Mouse (Mus musculus) forebrain, embryonic 10.5 days (tissue): ENCODE data around the gene Myadm. TPM values are rescaled to one million over a fixed set of nuclear protein-coding genes. Genes with fewer than 3 reads are reported as not detected.

Experiments
- DNase-seq: peaks from one replicate; pipeline ENCODE4 v3.0.0-alpha.2; 2017; ENCODE audit warnings: low spot score; ENCODE audit errors: extremely low spot score
- H3K27ac ChIP-seq: fragments of 300-500 bp; sonication (generic); 2 replicates; pipeline ENCODE4 v1.5.1; 2016; ENCODE audit warnings: mild to moderate bottlenecking
- H3K27me3 ChIP-seq: fragments of 300-500 bp; sonication (generic); 2 replicates; pipeline ENCODE4 v1.6.1; 2016; ENCODE audit warnings: mild to moderate bottlenecking; ENCODE audit not compliant: poor library complexity, severe bottlenecking
- H3K36me3 ChIP-seq: fragments of 300-500 bp; sonication (generic); replicated peaks from 2 replicates; pipeline ENCODE4 v1.6.1; 2016; ENCODE audit warnings: mild to moderate bottlenecking, moderate library complexity
- H3K4me1 ChIP-seq: fragments of 300-500 bp; sonication (generic); 2 replicates; pipeline ENCODE4 v1.6.1; 2016
- H3K4me3 ChIP-seq: fragments of 300-500 bp; sonication (generic); 2 replicates; pipeline ENCODE4 v1.5.1; 2016; ENCODE audit warnings: mild to moderate bottlenecking, moderate library complexity
- H3K9me3 ChIP-seq: fragments of 300-500 bp; sonication (generic); 2 replicates; pipeline ENCODE4 v1.6.1; 2016; ENCODE audit warnings: mild to moderate bottlenecking, moderate library complexity
- WGBS: fragments of 180-500 bp; shearing (Covaris S2); methylation state at CpG from one replicate; pipeline ENCODE4 v1.1.7; 2016; 5-methylcytosine and 5-hydroxymethylcytosine counted together
- polyA plus RNA-seq: library from polyadenylated mRNA; unstranded; fragments of >200 nt; fragmentation: Nextera tagmentation; extraction: Ambion mirVana; gene quantifications from 2 replicates; pipeline ENCODE4 v1.2.1, GENCODE M21; 2016

Gene Myadm
- polyA plus RNA-seq, 1 experiment from 2014 or later, result 20.9 TPM

DNA sequence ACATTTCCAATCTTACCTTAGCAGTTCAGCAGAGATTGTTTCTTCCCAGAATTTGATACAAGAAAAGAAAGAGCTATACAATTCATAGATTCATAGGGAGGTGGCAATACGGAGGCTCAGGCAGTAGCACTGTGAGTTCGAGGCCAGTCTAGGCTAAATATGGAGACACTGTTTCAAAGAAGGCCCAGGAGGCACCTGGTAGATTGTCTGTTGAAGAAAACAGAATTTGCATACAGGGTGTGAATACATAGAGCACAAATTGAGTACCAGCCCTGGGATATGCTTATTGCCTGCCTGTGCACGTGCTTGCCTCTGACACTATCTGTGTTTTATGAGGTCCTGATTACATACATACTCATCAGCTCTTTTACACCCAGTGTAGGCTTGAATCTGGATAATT lies 17.5 kb downstream of the Myadm start:
- DNase-seq, result no peak
- Histone ChIP-seq H3K27me3 (peaks cover 52% of the 10 kb centered on the region), H3K27ac (no peak overlapping the region), H3K9me3 (peaks cover 6% of the 10 kb centered on the region; the same call in 1 of the 2 replicates), H3K4me1 (peaks cover 38% of the 10 kb centered on the region), H3K36me3 (no peaks in the 10 kb centered on the region), H3K4me3 (no peak overlapping the region)
- WGBS, result 84% methylated on average over 3 of the region's 3 CpGs

DNA sequence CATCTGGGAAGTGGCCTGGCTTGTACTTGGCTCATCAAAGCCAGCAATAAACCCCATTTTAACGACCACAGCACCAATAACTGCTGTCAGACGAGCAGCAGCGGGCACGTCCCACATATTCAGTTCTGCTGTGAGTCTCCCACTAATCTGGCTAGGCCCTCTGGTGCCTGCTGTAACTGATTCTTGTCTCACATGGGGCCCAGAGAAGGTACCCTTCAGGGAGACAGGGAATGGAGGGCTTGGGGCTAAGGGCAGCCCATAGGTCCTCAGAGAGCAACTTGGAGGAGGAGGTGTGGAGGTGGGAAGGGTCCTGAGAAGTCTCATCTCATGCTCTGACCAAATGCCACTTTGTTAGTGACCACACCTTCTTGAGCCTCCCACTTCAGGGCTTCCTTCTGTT lies 19.8 kb downstream of the Myadm start:
- peaks cover 29% of the 10 kb centered on the region for H3K27me3 ChIP-seq
- no peak for DNase-seq
- H3K36me3 ChIP-seq, result no peaks in the 10 kb centered on the region
- H3K27ac ChIP-seq, result no peak overlapping the region
- peaks cover 6% of the 10 kb centered on the region; the same call in 1 of the 2 replicates for H3K9me3 ChIP-seq
- peaks cover 18% of the 10 kb centered on the region for H3K4me1 ChIP-seq
- 76% methylated on average over 4 of the region's 4 CpGs for WGBS
- no peak overlapping the region for H3K4me3 ChIP-seq

DNA sequence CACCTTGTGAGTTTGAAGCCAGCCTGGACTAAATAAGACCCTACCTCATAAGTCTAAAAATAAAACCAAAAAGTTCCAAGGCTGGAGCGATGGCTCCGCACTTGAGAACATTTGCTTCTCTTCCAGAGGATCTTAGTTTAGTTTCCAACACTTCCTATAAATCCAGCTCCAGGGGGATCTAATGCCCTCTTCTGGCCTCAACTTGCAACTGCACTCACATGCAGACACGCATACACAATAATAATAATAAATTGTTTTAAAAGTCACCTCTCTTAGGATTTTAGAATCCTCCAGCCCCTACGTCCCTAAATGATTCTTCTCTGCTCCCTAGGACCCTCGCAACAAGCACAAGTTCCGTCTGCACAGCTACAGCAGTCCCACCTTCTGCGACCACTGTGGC lies 21.4 kb downstream of the Myadm start:
- WGBS, result 95% methylated on average over 7 of the region's 7 CpGs
- DNase-seq, result no peak
- H3K4me3 ChIP-seq, result no peak overlapping the region

DNA sequence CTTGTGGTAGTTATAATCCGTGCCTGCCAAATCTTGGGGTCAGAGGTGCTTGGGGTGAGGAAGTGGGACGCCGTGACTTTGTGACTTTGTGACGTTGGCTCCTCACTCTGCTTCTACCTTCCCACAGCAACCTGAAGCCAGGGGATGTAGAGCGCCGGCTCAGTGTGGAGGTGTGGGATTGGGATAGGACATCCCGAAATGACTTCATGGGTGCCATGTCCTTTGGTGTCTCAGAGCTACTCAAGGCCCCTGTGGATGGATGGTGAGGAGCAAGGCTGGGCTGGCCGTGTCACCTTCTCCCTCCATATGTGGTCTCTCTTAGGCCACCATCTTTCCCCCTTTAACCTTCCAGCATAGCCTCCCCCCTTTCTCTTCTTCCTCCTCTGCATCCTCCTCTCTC lies 24.7 kb downstream of the Myadm start:
- DNase-seq, result no peak
- Histone ChIP-seq H3K4me1 (peaks cover 11% of the 10 kb centered on the region), H3K27ac (no peak overlapping the region), H3K9me3 (peaks cover 6% of the 10 kb centered on the region; the same call in 1 of the 2 replicates), H3K27me3 (no peaks in the 10 kb centered on the region), H3K4me3 (no peak overlapping the region), H3K36me3 (no peaks in the 10 kb centered on the region)
- WGBS, result 77% methylated on average over 8 of the region's 8 CpGs

More for the DNA sequence above, 21.4 kb downstream of the Myadm start:
- Histone ChIP-seq H3K9me3 (peaks cover 6% of the 10 kb centered on the region; the same call in 1 of the 2 replicates), H3K27me3 (peaks cover 13% of the 10 kb centered on the region), H3K27ac (no peak overlapping the region), H3K36me3 (no peaks in the 10 kb centered on the region), H3K4me1 (peaks cover 2% of the 10 kb centered on the region)

DNA sequence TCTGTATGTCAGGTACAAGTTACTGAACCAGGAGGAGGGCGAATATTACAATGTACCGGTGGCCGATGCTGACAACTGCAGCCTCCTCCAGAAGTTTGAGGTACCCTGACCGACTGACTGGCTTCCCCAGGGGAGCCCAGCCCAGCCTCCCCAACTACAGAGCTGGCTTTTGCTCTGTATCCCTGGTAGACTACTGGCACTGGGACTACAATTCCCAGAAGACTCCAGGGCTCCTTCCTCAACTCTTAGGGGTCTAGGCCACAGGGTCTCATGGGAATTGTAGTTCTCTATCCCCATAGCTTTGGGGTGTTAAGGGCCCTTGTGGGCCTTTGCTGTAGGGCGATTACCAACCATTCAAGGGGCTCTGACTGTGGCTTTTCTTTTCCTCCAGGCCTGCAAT lies 25.2 kb downstream of the Myadm start:
- 69% methylated on average over 5 of the region's 5 CpGs for WGBS
- H3K27me3 ChIP-seq, result peaks cover 4% of the 10 kb centered on the region; the same call in 1 of the 2 replicates
- no peaks in the 10 kb centered on the region for H3K36me3 ChIP-seq
- DNase-seq, result no peak
- H3K9me3 ChIP-seq, result peaks cover 6% of the 10 kb centered on the region; the same call in 1 of the 2 replicates
- no peak overlapping the region for H3K27ac ChIP-seq
- H3K4me3 ChIP-seq, result no peak overlapping the region
- H3K4me1 ChIP-seq, result peaks cover 14% of the 10 kb centered on the region

DNA sequence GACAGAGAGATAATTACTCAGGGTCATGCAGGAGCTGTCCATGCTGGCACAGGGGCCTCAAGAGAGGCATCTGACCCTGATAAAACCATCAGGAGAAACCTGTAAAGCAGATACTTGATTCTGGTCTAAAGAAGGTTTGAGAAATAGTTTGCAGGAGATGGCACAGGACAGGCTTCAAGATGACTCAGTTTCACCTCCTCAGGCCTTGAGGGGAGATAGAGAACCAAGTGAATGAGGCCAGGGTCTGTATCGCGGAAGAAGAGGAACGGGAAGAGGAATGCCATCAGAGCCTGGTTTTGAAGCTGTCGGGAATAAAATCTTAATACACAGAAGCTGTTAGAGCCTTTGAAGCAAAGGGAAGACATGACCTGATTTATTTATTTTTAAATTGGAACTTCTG lies 28.8 kb downstream of the Myadm start:
- Histone ChIP-seq H3K9me3 (no peaks in the 10 kb centered on the region), H3K4me3 (no peak overlapping the region), H3K36me3 (no peaks in the 10 kb centered on the region), H3K4me1 (peaks cover 14% of the 10 kb centered on the region), H3K27me3 (peaks cover 4% of the 10 kb centered on the region; the same call in 1 of the 2 replicates), H3K27ac (no peak overlapping the region)
- DNase-seq, result no peak
- WGBS, result 58% methylated on average over 4 of the region's 4 CpGs

DNA sequence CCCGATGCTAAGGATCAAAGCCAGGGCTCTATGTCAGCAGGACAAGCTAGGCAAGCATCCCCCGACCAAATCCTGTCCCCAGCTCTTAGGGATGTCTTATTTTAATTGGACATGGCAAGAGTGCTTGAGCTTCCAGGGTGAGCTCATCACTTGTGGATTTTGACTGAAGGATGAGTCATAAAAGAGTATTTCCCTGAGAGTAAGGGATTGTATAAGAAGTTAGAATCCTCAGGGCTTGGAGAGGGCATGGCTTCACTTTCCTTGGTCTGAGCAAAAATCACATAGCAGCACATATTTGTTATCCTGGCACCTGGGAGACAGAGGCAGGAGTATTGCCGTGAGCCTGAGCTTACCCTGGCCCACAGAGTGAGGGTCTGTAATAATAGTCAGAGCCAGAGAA lies 32.0 kb downstream of the Myadm start:
- no peak overlapping the region for H3K27ac ChIP-seq

DNA sequence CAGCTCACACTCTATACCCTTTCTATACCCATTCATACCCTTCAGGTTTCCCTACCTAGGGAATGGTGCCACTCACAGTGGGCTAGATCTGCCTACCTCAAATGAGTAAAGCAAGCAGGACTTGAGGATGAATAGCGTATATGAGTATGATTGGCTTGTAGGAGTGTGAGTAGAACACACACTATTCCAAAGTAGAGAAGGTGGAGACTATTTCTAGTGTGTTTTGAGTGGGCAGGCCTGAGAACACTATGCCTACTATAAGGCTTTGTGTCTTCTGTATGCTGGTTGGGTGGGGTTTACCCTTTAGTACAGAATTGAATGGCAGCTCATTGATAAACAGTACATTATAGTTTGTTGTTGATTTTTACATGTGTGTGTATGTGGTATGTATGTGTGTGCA lies 34.9 kb downstream of the Myadm start:
- Histone ChIP-seq H3K9me3 (no peaks in the 10 kb centered on the region), H3K36me3 (no peaks in the 10 kb centered on the region), H3K4me1 (peaks cover under 1% of the 10 kb centered on the region; the same call in 1 of the 2 replicates), H3K27me3 (peaks cover 2% of the 10 kb centered on the region; the same call in 1 of the 2 replicates), H3K27ac (no peak overlapping the region), H3K4me3 (no peak overlapping the region)
- 94% methylated on average over 1 of the region's 1 CpGs for WGBS
- DNase-seq, result no peak

More for the DNA sequence above, 32.0 kb downstream of the Myadm start:
- H3K4me3 ChIP-seq, result no peak overlapping the region
- peaks cover 14% of the 10 kb centered on the region for H3K4me1 ChIP-seq
- 80% methylated on average over 3 of the region's 3 CpGs for whole genome bisulfite sequencing
- H3K27me3 ChIP-seq, result peaks cover 4% of the 10 kb centered on the region; the same call in 1 of the 2 replicates
- DNase-seq, result no peak
- H3K36me3 ChIP-seq, result no peaks in the 10 kb centered on the region
- H3K9me3 ChIP-seq, result no peaks in the 10 kb centered on the region

DNA sequence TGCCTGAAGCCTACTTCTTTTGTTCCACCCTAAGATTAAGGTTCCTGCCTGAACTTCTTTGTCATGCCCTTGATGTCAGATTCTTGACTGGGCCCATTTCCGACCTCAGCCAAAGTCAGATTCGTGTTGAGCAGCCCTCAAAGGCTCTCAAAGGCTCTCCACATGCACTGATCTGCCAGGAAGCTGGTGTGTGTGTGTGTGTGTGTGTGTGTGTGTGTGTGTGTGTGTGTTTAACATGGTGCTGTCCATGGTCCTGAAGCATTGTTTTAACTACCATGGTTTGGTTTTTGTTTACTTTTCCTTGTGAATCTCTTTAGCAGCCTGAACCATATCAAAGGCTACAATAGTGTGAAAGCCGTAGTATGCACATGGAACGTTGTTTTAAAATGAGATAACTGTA lies 39.1 kb downstream of the Myadm start:
- H3K27ac ChIP-seq, result no peak overlapping the region
- DNase-seq, result no peak
- no peak overlapping the region for H3K4me3 ChIP-seq
- H3K27me3 ChIP-seq, result peaks cover 26% of the 10 kb centered on the region
- no peaks in the 10 kb centered on the region for H3K9me3 ChIP-seq
- H3K36me3 ChIP-seq, result no peaks in the 10 kb centered on the region
- 84% methylated on average over 4 of the region's 4 CpGs for WGBS
- peaks cover 30% of the 10 kb centered on the region for H3K4me1 ChIP-seq

DNA sequence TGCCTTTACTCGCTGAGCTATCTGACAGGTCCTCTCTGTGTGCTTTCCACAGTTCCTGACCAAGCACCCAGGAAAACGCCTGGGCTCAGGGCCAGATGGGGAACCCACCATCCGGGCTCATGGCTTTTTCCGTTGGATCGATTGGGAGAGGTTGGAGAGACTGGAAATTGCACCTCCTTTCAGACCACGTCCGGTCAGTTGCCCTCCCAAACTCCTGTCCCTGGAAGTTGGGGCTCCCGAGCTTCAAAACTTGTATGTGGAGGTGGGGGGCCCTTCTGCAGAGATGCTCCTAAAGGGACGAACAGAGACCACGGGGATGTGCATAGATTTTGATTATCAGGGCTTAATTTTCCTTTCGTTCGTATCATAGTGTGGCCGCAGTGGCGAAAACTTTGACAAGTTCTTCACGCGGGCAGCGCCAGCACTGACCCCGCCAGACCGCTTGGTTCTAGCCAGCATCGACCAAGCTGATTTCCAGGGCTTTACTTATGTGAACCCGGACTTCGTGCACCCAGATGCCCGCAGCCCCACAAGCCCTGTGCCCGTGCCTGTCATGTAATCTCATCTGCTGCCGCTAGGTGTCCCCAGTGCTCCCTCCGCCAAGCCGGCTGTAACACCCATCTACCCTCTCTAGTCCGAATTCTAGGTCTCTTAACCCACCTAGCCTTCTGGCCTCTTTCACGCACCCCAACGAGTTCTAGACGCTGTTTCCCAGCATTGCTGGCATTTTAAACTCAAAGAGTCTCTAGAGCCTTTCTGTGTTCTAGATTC lies 41.1 kb downstream of the Myadm start:
- no peaks in the 10 kb centered on the region for H3K9me3 ChIP-seq
- peak overlapping the region; percentile 35 for H3K4me3 ChIP-seq
- WGBS, result 23% methylated on average over 31 of the region's 31 CpGs

DNA sequence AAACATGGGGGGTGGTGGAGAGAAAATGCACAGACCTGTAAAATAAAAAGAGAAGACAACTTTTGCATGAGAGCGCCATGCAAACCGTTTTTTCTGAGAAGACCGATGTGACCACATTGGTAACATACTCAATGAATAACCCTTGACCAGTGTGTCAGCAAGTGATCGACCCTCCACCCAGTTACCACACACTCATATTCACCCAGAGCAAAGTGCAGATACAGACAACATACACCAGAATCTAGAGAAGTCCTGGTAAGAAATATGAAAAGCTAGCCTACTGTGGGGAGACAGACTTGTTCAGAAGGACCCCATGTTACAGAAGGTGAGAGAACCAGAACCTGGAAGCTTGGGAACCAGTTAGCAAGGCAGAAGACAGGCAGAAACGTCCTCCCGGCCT lies 42.3 kb downstream of the Myadm start:
- Histone ChIP-seq H3K27me3 (peaks cover 26% of the 10 kb centered on the region), H3K4me3 (peak overlapping the region; percentile 83), H3K27ac (peak overlapping the region; percentile 95), H3K36me3 (peaks cover 2% of the 10 kb centered on the region; the same call in 1 of the 2 replicates), H3K9me3 (no peaks in the 10 kb centered on the region), H3K4me1 (peaks cover 42% of the 10 kb centered on the region)
- no peak for DNase-seq
- 52% methylated on average over 6 of the region's 6 CpGs for WGBS

More for the DNA sequence above, 41.1 kb downstream of the Myadm start:
- Histone ChIP-seq H3K36me3 (no peaks in the 10 kb centered on the region), H3K27me3 (peaks cover 26% of the 10 kb centered on the region), H3K27ac (no peak overlapping the region), H3K4me1 (peaks cover 42% of the 10 kb centered on the region)
- peak; percentile 79 for DNase-seq

DNA sequence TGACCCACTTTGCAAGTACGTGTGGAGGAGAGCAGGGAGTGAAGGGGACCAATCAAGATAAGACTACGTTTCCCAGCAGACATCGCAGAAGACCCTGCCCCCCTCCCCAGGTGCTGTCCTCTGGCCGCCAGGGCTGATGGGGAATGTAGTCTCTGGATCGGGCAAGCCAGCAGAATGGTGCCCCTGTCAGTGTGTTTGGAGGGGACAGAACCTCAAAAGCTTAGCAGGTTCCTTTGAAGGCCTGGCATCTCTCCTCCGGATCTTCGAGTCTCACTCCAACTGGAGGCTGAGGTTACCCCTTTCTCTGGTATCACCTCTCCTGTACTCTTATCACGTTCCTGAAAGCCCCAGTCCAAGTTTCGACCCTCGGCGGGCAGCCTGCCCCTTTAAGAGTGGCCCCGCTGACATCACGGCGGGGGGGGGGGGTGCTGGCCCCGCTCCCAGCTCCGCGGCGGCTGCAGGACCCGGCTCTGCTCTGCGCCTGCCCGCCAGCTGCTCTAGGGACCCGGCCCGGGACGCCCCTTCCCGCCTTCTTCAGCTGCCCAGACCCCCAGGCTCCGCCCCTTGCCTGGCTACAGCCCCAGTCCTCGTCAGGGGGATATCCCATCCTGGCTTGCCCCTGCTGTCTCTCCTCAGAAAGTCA lies 42.8 kb downstream of the Myadm start:
- H3K27me3 ChIP-seq, result peaks cover 26% of the 10 kb centered on the region
- H3K27ac ChIP-seq, result peak overlapping the region; percentile 95
- H3K4me1 ChIP-seq, result peaks cover 42% of the 10 kb centered on the region
- H3K4me3 ChIP-seq, result peak overlapping the region; percentile 83
- no peaks in the 10 kb centered on the region; the same call in 1 of the 2 replicates for H3K9me3 ChIP-seq
- DNase-seq, result peak; percentile 87
- 1% methylated on average over 26 of the region's 27 CpGs for WGBS
- H3K36me3 ChIP-seq, result peaks cover 7% of the 10 kb centered on the region

DNA sequence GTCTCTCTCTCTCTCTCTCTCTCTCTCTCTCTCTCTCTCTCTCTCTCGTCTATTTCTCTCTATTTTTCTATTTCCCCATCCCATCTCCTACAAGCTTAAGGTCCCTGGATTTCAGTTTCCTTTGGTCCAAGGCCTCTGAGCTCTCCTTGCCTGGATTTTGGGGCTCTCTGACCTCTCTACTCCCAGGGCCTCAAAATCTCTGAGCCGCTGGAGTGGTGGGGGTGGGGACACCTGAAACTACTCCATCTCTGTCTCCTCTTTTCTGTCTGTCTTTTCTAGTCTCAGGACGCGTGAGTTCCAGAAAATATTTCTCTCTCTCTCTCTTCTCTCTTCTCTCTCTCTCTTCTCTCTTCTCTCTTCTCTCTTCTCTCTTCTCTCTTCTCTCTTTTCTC lies 43.3 kb downstream of the Myadm start:
- Histone ChIP-seq H3K9me3 (no peaks in the 10 kb centered on the region; the same call in 1 of the 2 replicates), H3K36me3 (peaks cover 10% of the 10 kb centered on the region), H3K27me3 (peaks cover 26% of the 10 kb centered on the region), H3K27ac (peak overlapping the region; percentile 95), H3K4me1 (peaks cover 42% of the 10 kb centered on the region), H3K4me3 (peak overlapping the region; percentile 83)
- 0% methylated on average over 4 of the region's 4 CpGs for WGBS
- no peak for DNase-seq
